Mouse (Mus musculus) layer of hippocampus, adult 18-20 months (tissue): Measurements from ENCODE around the gene Gbp4. TPM values are rescaled to one million over a fixed set of nuclear protein-coding genes. Genes with fewer than 3 reads are reported as not detected.

ENCODE experiments used
- total RNA-seq, 2 experiments: library from RNA; stranded (reverse); gene quantifications; 2 replicates each; pipeline ENCODE4 v1.2.3; 2021

The Gbp4 gene
- total RNA-seq, 2 experiments from 2014 or later: 0.67 to 0.79 TPM

Other genes with a start within 250 kb of the Gbp4 start
- not detected for gene Abcg3, start 156.9 kb downstream of the Gbp4 start, total RNA-seq
- gene Gbp9, start within 50 bp of the Gbp4 start, total RNA-seq: 1 to 10 TPM; 1.3 to 1.5 TPM
- under 1 TPM in 1 of 2 experiments, not detected in 1; 0.17 TPM for gene Gbp8, start within 50 bp of the Gbp4 start, total RNA-seq
- not detected for gene Gbp10, start 99.9 kb upstream of the Gbp4 start, total RNA-seq
- under 1 TPM in 1 of 2 experiments, not detected in 1; 0.18 TPM for gene Gm43302, start 154.1 kb upstream of the Gbp4 start, total RNA-seq
- under 1 TPM; 0.91 to 0.99 TPM for gene Gbp6, start 154.1 kb upstream of the Gbp4 start, total RNA-seq